Comparison of ENCODE assay signal across 10 mouse cellular contexts in genomic region chr10:13842855-13843254, GRCm38 (mm10). TPM values are rescaled to one million over a fixed set of nuclear protein-coding genes. Genes with fewer than 3 reads are reported as not detected.
A peak's percentile ranks its signal among the peaks of the same experiment; 100 is the strongest.
DNase-seq lines count a peak whose midpoint lies in the region; ATAC-seq and TF ChIP-seq lines count a peak whose summit lies in the region.
"Had no signal": no experiment of that assay in that cellular context is flagged by ENCODE, and none has a peak within 500 bp of the region (broad histone marks: within the 10 kb centered on the region; RNA-seq: fewer than 3 reads in every experiment).

No protein-coding gene starts in this region.

- peaks cover 3% of the 10 kb centered on the region; the same call in 1 of the 2 replicates for H3K4me1 ChIP-seq in heart, embryonic 11.5 days (ENCODE audit: control insufficient read depth, insufficient read depth, low read length)

- H3K9me3 ChIP-seq in heart, embryonic 11.5 days (replicated peaks; ENCODE audit: control insufficient read depth, low read length), result no peaks in the 10 kb centered on the region

- no peak overlapping the region for H3K4me2 ChIP-seq in heart, embryonic 11.5 days
- H3K4me2 ChIP-seq in myocyte (ENCODE audit: low read depth), result peak overlapping the region; percentile 54

- H3K9ac ChIP-seq in heart, embryonic 11.5 days (ENCODE audit: low read depth, low read length), result no peak overlapping the region

- no peaks in the 10 kb centered on the region for H3K27me3 ChIP-seq in heart, embryonic 11.5 days (ENCODE audit: control insufficient read depth, insufficient read depth, low read length)
- no peaks in the 10 kb centered on the region for H3K27me3 ChIP-seq in myocyte (ENCODE audit: control insufficient read depth, insufficient read depth, insufficient read length)

- no peak for ATAC-seq in heart, embryonic 11.5 days (replicated peaks; ENCODE audit: insufficient number of reproducible peaks, low FRiP score, low TSS enrichment)

- no peaks in the 10 kb centered on the region for H3K36me3 ChIP-seq in heart, embryonic 11.5 days (ENCODE audit: control insufficient read depth, insufficient read depth, low read length)
- H3K36me3 ChIP-seq in myocyte (ENCODE audit: control insufficient read depth, insufficient read depth), result no peaks in the 10 kb centered on the region

- H3K27ac ChIP-seq in heart, embryonic 11.5 days (ENCODE audit: low read depth, low read length), result no peak overlapping the region

- H3ac ChIP-seq in myocyte (ENCODE audit: control insufficient read depth, insufficient read length), result no peak overlapping the region

- WGBS in heart, embryonic 11.5 days (ENCODE audit: insufficient replicate concordance), result 44% methylated on average over 8 of the region's 8 CpGs

- DNase-seq in heart, adult 18-20 months, result peak; percentile 70 to 74
- peak; percentile 92 for DNase-seq in brain, adult 2 months (ENCODE audit: low read depth, low spot score)
- peak; percentile 78 for DNase-seq in gastrocnemius, postnatal 25 days
- DNase-seq in layer of hippocampus, postnatal 14 days (ENCODE audit: low spot score in 2 of 2), result no peak
- DNase-seq in urinary bladder, postnatal 10 days (ENCODE audit: low spot score), result no peak
- no peak for DNase-seq in MN1 (ENCODE audit: low spot score)
- DNase-seq: kidney, adult 18-20 months; midbrain, embryonic 14.5 days had no signal

- no peak for TF ChIP-seq POLR2A in myocyte (IDR thresholded peaks at IDR 0.05; ENCODE audit: insufficient read length, low read depth)

- H3K4me3 ChIP-seq in heart, embryonic 11.5 days (ENCODE audit: low read depth, low read length), result no peak overlapping the region
- H3K4me3 ChIP-seq in myocyte, result no peak overlapping the region

- no peaks in the 10 kb centered on the region for H3K79me2 ChIP-seq in myocyte (ENCODE audit: control insufficient read depth, insufficient read depth)

TF ChIP-seq in myocyte, 11 proteins besides CTCF, POLR2A, EP300 and RAD21:
- TF ChIP-seq REST (IDR thresholded peaks at IDR 0.05; ENCODE audit: insufficient read depth, insufficient read length) (no peak), MYOD1 (IDR thresholded peaks at IDR 0.05; ENCODE audit: control insufficient read depth in 1 of 3, insufficient read length in 2 of 3, low read depth in 2 of 3) (peak; percentile 81 to 85 (median 84)), MYOG (IDR thresholded peaks at IDR 0.05; ENCODE audit: control insufficient read depth in 1 of 3, insufficient read depth in 1 of 3, insufficient read length in 2 of 3, low read depth in 2 of 3) (peak in 1 of 3 experiments; percentile 56), TCF12 (IDR thresholded peaks at IDR 0.05; ENCODE audit: insufficient read depth, poor library complexity, severe bottlenecking) (peak; percentile 63)

RNA-seq across cellular contexts. Expression of gene Aig1, which starts 25.9 kb away (rescaled TPM):
- 10 to 100 TPM; 56.8 to 61.4 TPM for total RNA-seq in heart, adult 18-20 months (2021)
- polyA plus RNA-seq in heart, embryonic 11.5 days (2014; fragmentation: Nextera tagmentation; extraction: Ambion mirVana), result 38.3 and 41.7 TPM in 2 replicates
- total RNA-seq in gastrocnemius, postnatal 25 days (2021), result 10 to 100 TPM; 19.5 to 22.7 TPM
- polyA plus RNA-seq in myocyte (2012; fragmentation: generic; extraction: Trizol), result 31.3 TPM
- 10 to 100 TPM; 62.4 to 64.4 TPM for total RNA-seq in layer of hippocampus, postnatal 14 days (2021)

Comparison
In these comparisons a context has a peak if more than half of its experiments do, and no peak if none do; other contexts are left out.
1. DNase-seq: peak in heart, adult 18-20 months (2 of 2), brain, adult 2 months (single experiment) and gastrocnemius, postnatal 25 days (single experiment); none in layer of hippocampus, postnatal 14 days (0 of 2), urinary bladder, postnatal 10 days (single experiment) and MN1 (single experiment).